27 mouse cellular contexts compared by ENCODE assay signal in the genomic region with DNA sequence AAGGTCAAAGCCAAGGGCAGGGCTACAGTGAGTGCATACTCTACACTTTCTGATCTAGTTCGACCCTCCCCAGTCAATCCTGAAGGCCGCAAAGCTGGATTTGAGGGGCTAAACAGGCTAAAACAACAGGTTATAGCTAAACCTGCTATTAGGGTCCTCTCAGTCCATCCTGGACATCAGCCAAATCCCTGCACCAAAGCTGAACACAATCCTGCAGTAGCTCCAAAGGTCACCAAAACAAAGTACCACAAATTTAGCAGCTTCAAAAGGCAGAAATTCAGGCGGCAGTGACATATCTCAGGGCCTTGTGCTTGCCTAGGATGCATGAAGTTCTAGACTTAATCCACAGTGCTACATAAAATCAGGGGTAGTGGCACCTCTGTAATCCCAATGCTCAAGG. TPM values are rescaled to one million over a fixed set of nuclear protein-coding genes. Genes with fewer than 3 reads are reported as not detected.
DNase-seq lines count a peak whose midpoint lies in the region; ATAC-seq lines count a peak whose summit lies in the region.
"Had no signal": no experiment of that assay in that cellular context is flagged by ENCODE, and none has a peak within 500 bp of the region (broad histone marks: within the 10 kb centered on the region; RNA-seq: fewer than 3 reads in every experiment).

No protein-coding gene starts in this region.

- no peak for DNase-seq in heart, postnatal 4 days
- DNase-seq in kidney, adult 11 months, result peak; percentile 43
- peak; percentile 60 for DNase-seq in kidney, postnatal 14 days
- no peak for DNase-seq in layer of hippocampus, adult 11-12 months (ENCODE audit: low spot score)
- DNase-seq: adrenal gland, adult 8-10 months; B cell, adult 2 months; cerebellum, adult 18-20 months; cerebellum, postnatal 14 days; forebrain, postnatal 0 days; gastrocnemius, postnatal 25 days; liver; right cerebral cortex, postnatal 14 days had no signal

- peak overlapping the region; percentile 61 for H3K27ac ChIP-seq in heart, embryonic 12.5 days (ENCODE audit: poor library complexity, severe bottlenecking)
- no peak overlapping the region for H3K27ac ChIP-seq in kidney, embryonic 16.5 days (ENCODE audit: low read length)
- H3K27ac ChIP-seq in brown adipose tissue, adult 24 weeks (replicated peaks; ENCODE audit: low read depth, low read length), result peak overlapping the region; percentile 76
- H3K27ac ChIP-seq: forebrain, embryonic 10.5 days; hindbrain, postnatal 0 days; layer of hippocampus, adult 2 months; limb, embryonic 10.5 days; macrophage; midbrain, embryonic 15.5 days; neural tube, embryonic 12.5 days; stomach, postnatal 0 days had no signal

- no peaks in the 10 kb centered on the region for H3K9me3 ChIP-seq in heart, embryonic 12.5 days (replicated peaks)
- no peaks in the 10 kb centered on the region for H3K9me3 ChIP-seq in kidney, embryonic 16.5 days (ENCODE audit: low read length)
- H3K9me3 ChIP-seq: forebrain, embryonic 10.5 days; G1E; limb, embryonic 10.5 days; midbrain, embryonic 15.5 days; neural tube, embryonic 12.5 days had no signal

- peaks cover 36% of the 10 kb centered on the region for H3K4me1 ChIP-seq in heart, embryonic 12.5 days (replicated peaks)
- H3K4me1 ChIP-seq in kidney, embryonic 16.5 days (ENCODE audit: insufficient read depth, low read length), result no peaks in the 10 kb centered on the region
- H3K4me1 ChIP-seq in brown adipose tissue, adult 24 weeks (ENCODE audit: control insufficient read depth, insufficient read depth, insufficient read length, low read length), result peaks cover 8% of the 10 kb centered on the region
- H3K4me1 ChIP-seq: forebrain, embryonic 10.5 days; limb, embryonic 10.5 days; midbrain, embryonic 15.5 days; neural tube, embryonic 12.5 days had no signal

- no peaks in the 10 kb centered on the region for H3K27me3 ChIP-seq in heart, embryonic 12.5 days (replicated peaks)
- H3K27me3 ChIP-seq in kidney, embryonic 16.5 days (ENCODE audit: insufficient read depth, low read length), result no peaks in the 10 kb centered on the region
- H3K27me3 ChIP-seq: CH12.LX; midbrain, embryonic 15.5 days; neural tube, embryonic 12.5 days had no signal

- no peak overlapping the region for H3K4me3 ChIP-seq in heart, embryonic 12.5 days
- H3K4me3 ChIP-seq in kidney, embryonic 16.5 days (ENCODE audit: low read length), result no peak overlapping the region
- no peak overlapping the region for H3K4me3 ChIP-seq in brown adipose tissue, adult 24 weeks (ENCODE audit: insufficient read depth, low read depth, low read length)
- H3K4me3 ChIP-seq: forebrain, embryonic 10.5 days; layer of hippocampus, adult 2 months; limb, embryonic 10.5 days; midbrain, embryonic 15.5 days; neural tube, embryonic 12.5 days had no signal

- no peak for ATAC-seq in heart, embryonic 12.5 days (ENCODE audit: insufficient number of reproducible peaks, low FRiP score)
- ATAC-seq in kidney, embryonic 16.5 days (ENCODE audit: low FRiP score, low TSS enrichment), result no peak
- ATAC-seq: forebrain, postnatal 0 days; hindbrain, postnatal 0 days; intestine, embryonic 16.5 days; lung, postnatal 0 days; midbrain, embryonic 15.5 days had no signal

- 72% methylated on average over 3 of the region's 3 CpGs for WGBS in heart, embryonic 12.5 days
- 61% methylated on average over 3 of the region's 3 CpGs for WGBS in kidney, embryonic 16.5 days

- H3K4me2 ChIP-seq in heart, embryonic 12.5 days, result no peak overlapping the region
- H3K4me2 ChIP-seq in kidney, embryonic 16.5 days (replicated peaks; ENCODE audit: low read depth, low read length), result no peak overlapping the region
- H3K4me2 ChIP-seq: midbrain, embryonic 15.5 days; neural tube, embryonic 12.5 days had no signal

- 0 out of 2 replicates have a peak overlapping the region, but pooled peaks have one; percentile 25 for H3K9ac ChIP-seq in heart, embryonic 12.5 days
- H3K9ac ChIP-seq in kidney, embryonic 16.5 days (replicated peaks; ENCODE audit: low read length), result no peak overlapping the region
- H3K9ac ChIP-seq: forebrain, postnatal 0 days; midbrain, embryonic 15.5 days; neural tube, embryonic 12.5 days had no signal

- H3K36me3 ChIP-seq in heart, embryonic 12.5 days, result peaks cover 11% of the 10 kb centered on the region; the same call in 1 of the 2 replicates
- no peaks in the 10 kb centered on the region for H3K36me3 ChIP-seq in kidney, embryonic 16.5 days (ENCODE audit: insufficient read depth, low read length)
- H3K36me3 ChIP-seq: forebrain, embryonic 10.5 days; G1E; limb, embryonic 10.5 days; midbrain, embryonic 15.5 days; neural tube, embryonic 12.5 days had no signal

RNA-seq across cellular contexts. Expression of a gene that starts 35.4 kb away (rescaled TPM):
- polyA plus RNA-seq in heart, embryonic 12.5 days (2016; fragmentation: Nextera tagmentation; extraction: Ambion mirVana), result 228 and 230 TPM in 2 replicates
- 1,000 to 10,000 TPM; 1,069 to 1,171 TPM for total RNA-seq in heart, postnatal 4 days (2021)
- 18.2 and 19.2 TPM in 2 replicates for polyA plus RNA-seq in kidney, embryonic 16.5 days (2015; fragmentation: Nextera tagmentation; extraction: Ambion mirVana)
- polyA plus RNA-seq in brown adipose tissue, adult 24 weeks (2012; ENCODE audit: insufficient read depth, insufficient read length, missing spikeins), result 17.3 and 26.8 TPM in 2 replicates

RNA-seq across cellular contexts. Expression of a gene that starts 53.5 kb away (rescaled TPM):
- 8.1 and 8.4 TPM in 2 replicates for polyA plus RNA-seq in heart, embryonic 12.5 days (2016; fragmentation: Nextera tagmentation; extraction: Ambion mirVana)
- 1 to 10 TPM; 3.5 to 4.7 TPM for total RNA-seq in heart, postnatal 4 days (2021)
- 21.8 and 25.5 TPM in 2 replicates for polyA plus RNA-seq in kidney, embryonic 16.5 days (2015; fragmentation: Nextera tagmentation; extraction: Ambion mirVana)
- polyA plus RNA-seq in brown adipose tissue, adult 24 weeks (2012; ENCODE audit: insufficient read depth, insufficient read length, missing spikeins), result 3.2 and 3.3 TPM in 2 replicates

Comparison
In these comparisons a context has a peak if more than half of its experiments do, and no peak if none do; other contexts are left out.
1. DNase-seq: peak in kidney, adult 11 months (single experiment) and kidney, postnatal 14 days (single experiment); none in heart, postnatal 4 days (single experiment) and layer of hippocampus, adult 11-12 months (single experiment).